Mouse (Mus musculus) hindbrain, embryonic 11.5 days (tissue): ENCODE results near the gene Cnksr3. TPM values are rescaled to one million over a fixed set of nuclear protein-coding genes. Genes with fewer than 3 reads are reported as not detected.

Experiments used
- ATAC-seq: fragments of 200-750 bp; cut with Nextera tagmentation; 2 replicates; pipeline ENCODE4 v1.8.0; 2017; ENCODE audit warnings: mild to moderate bottlenecking, moderate TSS enrichment, moderate library complexity; ENCODE audit not compliant: low FRiP score
- DNase-seq: peaks from one replicate; pipeline ENCODE4 v3.0.0-alpha.2; 2015; ENCODE audit warnings: low spot score
- H3K27ac ChIP-seq: fragments of 300-500 bp; sonication (generic); 2 replicates; pipeline ENCODE4 v1.5.1; 2014; ENCODE audit warnings: mild to moderate bottlenecking, low read depth, low read length
- H3K27me3 ChIP-seq: fragments of 300-500 bp; sonication (generic); 2 replicates; pipeline ENCODE4 v1.6.1; 2014; ENCODE audit warnings: mild to moderate bottlenecking, low read length, moderate library complexity, mixed read lengths; ENCODE audit not compliant: control insufficient read depth, insufficient read depth
- H3K36me3 ChIP-seq: fragments of 300-500 bp; sonication (generic); 2 replicates; pipeline ENCODE4 v1.6.1; 2014; ENCODE audit warnings: mild to moderate bottlenecking, low read length, moderate library complexity, mixed read lengths; ENCODE audit not compliant: control insufficient read depth, insufficient read depth
- H3K4me1 ChIP-seq: fragments of 300-500 bp; sonication (generic); replicated peaks from 2 replicates; pipeline ENCODE4 v1.6.1; 2014; ENCODE audit warnings: low read length, mixed read lengths; ENCODE audit not compliant: control insufficient read depth, insufficient read depth
- H3K4me2 ChIP-seq: fragments of 300-500 bp; sonication (generic); replicated peaks from 2 replicates; pipeline ENCODE4 v1.6.1; 2014; ENCODE audit warnings: mild to moderate bottlenecking, low read depth, low read length
- H3K4me3 ChIP-seq: fragments of 300-500 bp; sonication (generic); 2 replicates; pipeline ENCODE4 v1.5.1; 2014; ENCODE audit warnings: low read depth, low read length
- H3K9ac ChIP-seq: fragments of 300-500 bp; sonication (generic); 2 replicates; pipeline ENCODE4 v1.6.1; 2014; ENCODE audit warnings: low read depth, low read length
- H3K9me3 ChIP-seq: fragments of 300-500 bp; sonication (generic); 2 replicates; pipeline ENCODE4 v1.6.1; 2016; ENCODE audit warnings: low read length; ENCODE audit not compliant: control insufficient read depth
- WGBS: fragments of 180-500 bp; shearing (Covaris S2); extraction: QIAGEN DNeasy Blood & Tissue Kit; methylation state at CpG from one replicate; pipeline ENCODE4 v1.1.7; 2014; 5-methylcytosine and 5-hydroxymethylcytosine counted together
- polyA plus RNA-seq: library from polyadenylated mRNA; unstranded; fragments of >200 nt; fragmentation: Nextera tagmentation; extraction: Ambion mirVana; gene quantifications from 2 replicates; pipeline ENCODE4 v1.2.1, GENCODE M21; 2014

Cnksr3 gene
- 5.9 and 6.3 TPM in 2 replicates for polyA plus RNA-seq

- Histone ChIP-seq H3K4me3 (peak within 1 kb of the TSS; percentile 79), H3K9ac (peak within 1 kb of the TSS; percentile 79), H3K36me3 (no peaks in the 10 kb centered on the region), H3K9me3 (no peaks in the 10 kb centered on the region), H3K4me2 (peak within 1 kb of the TSS; percentile 90), H3K27me3 (no peaks in the 10 kb centered on the region), H3K4me1 (no peaks in the 10 kb centered on the region), H3K27ac (peak within 1 kb of the TSS; percentile 30; the same call in 1 of the 2 replicates)
- whole genome bisulfite sequencing, result under 1% methylated on average over 72 of the region's 74 CpGs
- peak; percentile 91 for ATAC-seq
- DNase-seq, result peak; percentile 96
These were observed at the start of gene Cnksr3 for GRCm38 (mm10) chr10:7211696-7212482. Cnksr3 (minus strand) TSS chr10:7212237.

- no peaks in the 10 kb centered on the region; the same call in 1 of the 2 replicates for H3K4me1 ChIP-seq
- H3K9me3 ChIP-seq, result no peaks in the 10 kb centered on the region
- DNase-seq (no peak), ATAC-seq (no peak)
- no peaks in the 10 kb centered on the region for H3K36me3 ChIP-seq
- WGBS, result 59% methylated on average over 10 of the region's 10 CpGs
- H3K4me3 ChIP-seq, result no peak overlapping the region
- H3K27ac ChIP-seq, result no peak overlapping the region
- H3K9ac ChIP-seq, result no peak overlapping the region
- H3K4me2 ChIP-seq, result no peak overlapping the region
- no peaks in the 10 kb centered on the region for H3K27me3 ChIP-seq
These were observed 48.4 kb upstream of the Cnksr3 start for GRCm38 (mm10) chr10:7260166-7261108.

GRCm38 (mm10) chr10:7258607-7259006 lies 46.6 kb upstream of the Cnksr3 start:
- H3K27me3 ChIP-seq, result no peaks in the 10 kb centered on the region
- no peaks in the 10 kb centered on the region for H3K9me3 ChIP-seq
- ATAC-seq, result no peak
- no peak for DNase-seq
- 88% methylated on average over 5 of the region's 5 CpGs for WGBS
- H3K27ac ChIP-seq, result no peak overlapping the region
- H3K36me3 ChIP-seq, result no peaks in the 10 kb centered on the region
- no peak overlapping the region for H3K4me3 ChIP-seq
- H3K4me2 ChIP-seq, result no peak overlapping the region
- H3K4me1 ChIP-seq, result no peaks in the 10 kb centered on the region
- H3K9ac ChIP-seq, result no peak overlapping the region

GRCm38 (mm10) chr10:7250455-7250854 lies 38.4 kb upstream of the Cnksr3 start:
- H3K4me2 ChIP-seq, result no peak overlapping the region
- H3K9ac ChIP-seq, result no peak overlapping the region
- no peak overlapping the region for H3K27ac ChIP-seq
- H3K4me3 ChIP-seq, result no peak overlapping the region
- no peaks in the 10 kb centered on the region for H3K4me1 ChIP-seq
- no peaks in the 10 kb centered on the region for H3K27me3 ChIP-seq
- H3K36me3 ChIP-seq, result no peaks in the 10 kb centered on the region
- no peak for DNase-seq
- WGBS, result 75% methylated on average over 2 of the region's 2 CpGs
- no peaks in the 10 kb centered on the region for H3K9me3 ChIP-seq
- ATAC-seq, result no peak

GRCm38 (mm10) chr10:7234601-7235000 lies 22.6 kb upstream of the Cnksr3 start:
- H3K27me3 ChIP-seq, result no peaks in the 10 kb centered on the region
- H3K4me3 ChIP-seq, result no peak overlapping the region
- no peak overlapping the region for H3K27ac ChIP-seq
- DNase-seq, result peak; percentile 9
- no peak for ATAC-seq
- H3K4me1 ChIP-seq, result no peaks in the 10 kb centered on the region
- no peak overlapping the region for H3K9ac ChIP-seq
- no peaks in the 10 kb centered on the region for H3K9me3 ChIP-seq
- no peak overlapping the region for H3K4me2 ChIP-seq
- WGBS, result 28% methylated on average over 3 of the region's 5 CpGs
- no peaks in the 10 kb centered on the region for H3K36me3 ChIP-seq

GRCm38 (mm10) chr10:7217551-7218127 lies 5.6 kb upstream of the Cnksr3 start:
- ATAC-seq (no peak), DNase-seq (no peak)
- Histone ChIP-seq H3K4me2 (no peak overlapping the region), H3K4me1 (no peaks in the 10 kb centered on the region), H3K27me3 (no peaks in the 10 kb centered on the region), H3K4me3 (no peak overlapping the region), H3K27ac (no peak overlapping the region), H3K36me3 (no peaks in the 10 kb centered on the region), H3K9me3 (no peaks in the 10 kb centered on the region), H3K9ac (no peak overlapping the region)
- WGBS, result 92% methylated on average over 3 of the region's 3 CpGs

- no peak for ATAC-seq
- Histone ChIP-seq H3K9ac (no peak overlapping the region), H3K36me3 (no peaks in the 10 kb centered on the region), H3K27ac (no peak overlapping the region), H3K27me3 (no peaks in the 10 kb centered on the region), H3K4me3 (no peak overlapping the region), H3K9me3 (no peaks in the 10 kb centered on the region), H3K4me1 (no peaks in the 10 kb centered on the region), H3K4me2 (no peak overlapping the region)
- WGBS, result 81% methylated on average over 4 of the region's 4 CpGs
- DNase-seq, result no peak
These were observed 2.7 kb upstream of the Cnksr3 start for GRCm38 (mm10) chr10:7214718-7215117.

- H3K4me1 ChIP-seq, result no peaks in the 10 kb centered on the region
- 52% methylated on average over 10 of the region's 10 CpGs for WGBS
- H3K9me3 ChIP-seq, result no peaks in the 10 kb centered on the region
- DNase-seq (peak; percentile 8), ATAC-seq (no peak)
- H3K4me3 ChIP-seq, result no peak overlapping the region
- peak overlapping the region; percentile 90; the same call in 1 of the 2 replicates for H3K4me2 ChIP-seq
- H3K36me3 ChIP-seq, result no peaks in the 10 kb centered on the region
- no peak overlapping the region for H3K9ac ChIP-seq
- H3K27ac ChIP-seq, result no peak overlapping the region
- H3K27me3 ChIP-seq, result no peaks in the 10 kb centered on the region
These were observed 1.1 kb upstream of the Cnksr3 start for GRCm38 (mm10) chr10:7213066-7213630.
